Mouse (Mus musculus) frontal cortex, adult (tissue): ENCODE measurements around the gene Olfr1018.

Source experiments
- ATAC-seq: cut with Nextera tagmentation; 2 replicates; pipeline ENCODE4 v1.9.2; 2017; ENCODE audit warnings: mild to moderate bottlenecking, moderate library complexity, mixed read lengths; ENCODE audit not compliant: low TSS enrichment

Olfr1018 gene

GRCm38 (mm10) chr2:85818179-85818578, at the start of gene Olfr1018:
TSS of gene Olfr1018 (plus strand) at chr2:85818479.
- ATAC-seq: no peak

GRCm38 (mm10) chr2:85772413-85772812, 45.9 kb upstream of the Olfr1018 start, which contains the start of gene Olfr1014:
TSS of gene Olfr1014 (plus strand) at chr2:85772713.
- no peak for ATAC-seq

- ATAC-seq: no peak
Measured at GRCm38 (mm10) chr2:85781717-85782116, 36.6 kb upstream of the Olfr1018 start, which contains the start of gene Olfr1015. TSS of gene Olfr1015 (plus strand) at chr2:85782017.

- no peak for ATAC-seq
Measured at GRCm38 (mm10) chr2:85792331-85792730, 25.9 kb upstream of the Olfr1018 start.

- no peak for ATAC-seq
Measured at GRCm38 (mm10) chr2:85802444-85802843, 15.8 kb upstream of the Olfr1018 start, which contains the start of gene Olfr1016. TSS of gene Olfr1016 (minus strand) at chr2:85802544.

GRCm38 (mm10) chr2:85804501-85804900, 13.8 kb upstream of the Olfr1018 start:
- ATAC-seq: no peak

- ATAC-seq: no peak
Measured at GRCm38 (mm10) chr2:85845383-85845782, 27.1 kb downstream of the Olfr1018 start, which contains the start of gene Olfr1019. TSS of gene Olfr1019 (minus strand) at chr2:85845483.

GRCm38 (mm10) chr2:85846730-85847129, 28.5 kb downstream of the Olfr1018 start, which contains the start of gene Olfr1020:
TSS of gene Olfr1020 (plus strand) at chr2:85847030.
- no peak for ATAC-seq

GRCm38 (mm10) chr2:85868294-85868693, 50.0 kb downstream of the Olfr1018 start, which contains the start of gene Olfr1022:
TSS of gene Olfr1022 (plus strand) at chr2:85868594.
- ATAC-seq: no peak
